Mouse (Mus musculus): ENCODE data around the gene Ubl7. TPM values are rescaled to one million over a fixed set of nuclear protein-coding genes. Genes with fewer than 3 reads are reported as not detected.

Gene Ubl7
- total RNA-seq, 1 experiment from 2014 or later: 25.7 TPM

GRCm38 (mm10) chr9:57907206-57907605 lies 3.6 kb upstream of the Ubl7 start:
- 0 out of 2 replicates have a peak, but pooled peaks have one; percentile 23 for ATAC-seq (replicated peaks; ENCODE audit: low read depth, poor library complexity, severe bottlenecking)

- ATAC-seq (replicated peaks; ENCODE audit: low read depth, poor library complexity, severe bottlenecking): no peak
These were observed 1.8 kb downstream of the Ubl7 start for GRCm38 (mm10) chr9:57912571-57912970.

- ATAC-seq (replicated peaks; ENCODE audit: low read depth, poor library complexity, severe bottlenecking): no peak
These were observed 10.8 kb downstream of the Ubl7 start for GRCm38 (mm10) chr9:57921491-57922060.

GRCm38 (mm10) chr9:57922381-57922780 lies 11.6 kb downstream of the Ubl7 start:
- ATAC-seq (replicated peaks; ENCODE audit: low read depth, poor library complexity, severe bottlenecking): no peak

- ATAC-seq (replicated peaks; ENCODE audit: low read depth, poor library complexity, severe bottlenecking): no peak
These were observed 12.3 kb downstream of the Ubl7 start for GRCm38 (mm10) chr9:57923046-57923445.

- 0 out of 2 replicates have a peak, but pooled peaks have one; percentile 20 for ATAC-seq (replicated peaks; ENCODE audit: low read depth, poor library complexity, severe bottlenecking)
These were observed 20.5 kb downstream of the Ubl7 start for GRCm38 (mm10) chr9:57931166-57931767.

- no peak for ATAC-seq (replicated peaks; ENCODE audit: low read depth, poor library complexity, severe bottlenecking)
These were observed 21.5 kb downstream of the Ubl7 start for GRCm38 (mm10) chr9:57932253-57932652.

GRCm38 (mm10) chr9:57932831-57933602 lies 22.2 kb downstream of the Ubl7 start:
- peak; percentile 30; the same call in 1 of the 2 replicates for ATAC-seq (replicated peaks; ENCODE audit: low read depth, poor library complexity, severe bottlenecking)

GRCm38 (mm10) chr9:57935683-57936437 lies 25.1 kb downstream of the Ubl7 start:
- peak; percentile 68 for ATAC-seq (replicated peaks; ENCODE audit: low read depth, poor library complexity, severe bottlenecking)

GRCm38 (mm10) chr9:57937171-57937570 lies 26.4 kb downstream of the Ubl7 start:
- ATAC-seq (replicated peaks; ENCODE audit: low read depth, poor library complexity, severe bottlenecking): no peak

- no peak for ATAC-seq (replicated peaks; ENCODE audit: low read depth, poor library complexity, severe bottlenecking)
These were observed 26.9 kb downstream of the Ubl7 start for GRCm38 (mm10) chr9:57937651-57938050.

- ATAC-seq (replicated peaks; ENCODE audit: low read depth, poor library complexity, severe bottlenecking): no peak
These were observed 27.7 kb downstream of the Ubl7 start for GRCm38 (mm10) chr9:57938225-57939055.

GRCm38 (mm10) chr9:57939431-57940348 lies 28.9 kb downstream of the Ubl7 start, which contains the start of gene Sema7a:
Gene Sema7a (plus strand): TSS chr9:57940112.
- peak; percentile 69 for ATAC-seq (replicated peaks; ENCODE audit: low read depth, poor library complexity, severe bottlenecking)

- no peak for ATAC-seq (replicated peaks; ENCODE audit: low read depth, poor library complexity, severe bottlenecking)
These were observed 29.6 kb downstream of the Ubl7 start for GRCm38 (mm10) chr9:57940349-57940794.

- no peak for ATAC-seq (replicated peaks; ENCODE audit: low read depth, poor library complexity, severe bottlenecking)
These were observed 30.3 kb downstream of the Ubl7 start for GRCm38 (mm10) chr9:57940861-57941638.

- no peak for ATAC-seq (replicated peaks; ENCODE audit: low read depth, poor library complexity, severe bottlenecking)
These were observed 31.3 kb downstream of the Ubl7 start for GRCm38 (mm10) chr9:57942039-57942438.

- ATAC-seq (replicated peaks; ENCODE audit: low read depth, poor library complexity, severe bottlenecking): no peak
These were observed 32.3 kb downstream of the Ubl7 start for GRCm38 (mm10) chr9:57943067-57943466.

- ATAC-seq (replicated peaks; ENCODE audit: low read depth, poor library complexity, severe bottlenecking): peak; percentile 65
These were observed 33.8 kb downstream of the Ubl7 start for GRCm38 (mm10) chr9:57944572-57944971.
